Mouse (Mus musculus): ENCODE data around the gene Kctd2. TPM values are rescaled to one million over a fixed set of nuclear protein-coding genes. Genes with fewer than 3 reads are reported as not detected.
"Not testable (repeated sequence)": the region's sequence is repeated elsewhere in the genome, so short reads cannot be mapped to it uniquely, and the experiment has no call there.

The Kctd2 gene
- polyA plus RNA-seq, 1 experiment from 2014 or later, result 18.9 TPM

DNA sequence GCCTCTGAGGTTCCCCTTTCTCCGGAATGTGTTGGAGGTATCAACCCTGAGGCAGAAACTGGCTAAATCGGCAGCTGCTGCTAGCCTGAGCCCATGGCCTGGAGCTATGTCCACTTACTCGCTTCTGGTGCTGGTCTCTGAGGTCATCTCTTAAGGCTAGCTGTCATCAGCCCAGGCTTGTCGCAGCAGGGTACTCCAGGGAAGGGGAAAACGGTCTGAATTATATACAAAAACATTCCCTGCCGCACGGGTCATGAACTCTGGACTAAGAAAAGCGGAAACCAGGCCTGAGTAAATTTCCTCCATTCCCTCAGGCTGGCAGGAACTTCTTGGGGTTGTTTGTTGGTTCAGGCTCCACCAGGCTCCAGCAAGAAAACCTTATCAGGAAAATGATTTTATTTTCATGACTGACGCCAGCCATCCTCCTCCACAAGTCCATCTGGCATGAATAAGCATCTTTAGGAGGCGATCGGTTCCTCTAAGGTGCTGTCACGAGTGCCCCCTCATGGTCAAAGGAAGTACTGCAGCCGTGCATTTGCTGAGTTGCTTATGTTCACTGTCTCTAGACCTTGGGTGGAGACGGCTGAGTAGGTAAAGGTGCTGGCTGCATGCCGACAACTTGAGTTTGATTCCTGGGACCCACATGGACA, 53.8 kb downstream of the Kctd2 start:
- Histone ChIP-seq H3K4me3 (replicated peaks; ENCODE audit: low read length) (no peak overlapping the region), H3K4me1 (replicated peaks; ENCODE audit: control insufficient read depth, insufficient read depth, low read length) (peaks cover 28% of the 10 kb centered on the region), H3K9me3 (ENCODE audit: control insufficient read depth, low read length) (no peaks in the 10 kb centered on the region), H3K36me3 (ENCODE audit: control insufficient read depth, insufficient read depth) (no peaks in the 10 kb centered on the region), H3K27ac (ENCODE audit: low read length) (peak overlapping the region; percentile 49), H3K27me3 (replicated peaks; ENCODE audit: control insufficient read depth, insufficient read depth, low read length) (no peaks in the 10 kb centered on the region), H3K4me2 (ENCODE audit: low read length) (no peak overlapping the region), H3K9ac (replicated peaks; ENCODE audit: low read depth, low read length) (no peak overlapping the region; the same call in 1 of the 2 replicates)
- no peak for ATAC-seq
- 24% methylated on average over 15 of the region's 15 CpGs for WGBS

DNA sequence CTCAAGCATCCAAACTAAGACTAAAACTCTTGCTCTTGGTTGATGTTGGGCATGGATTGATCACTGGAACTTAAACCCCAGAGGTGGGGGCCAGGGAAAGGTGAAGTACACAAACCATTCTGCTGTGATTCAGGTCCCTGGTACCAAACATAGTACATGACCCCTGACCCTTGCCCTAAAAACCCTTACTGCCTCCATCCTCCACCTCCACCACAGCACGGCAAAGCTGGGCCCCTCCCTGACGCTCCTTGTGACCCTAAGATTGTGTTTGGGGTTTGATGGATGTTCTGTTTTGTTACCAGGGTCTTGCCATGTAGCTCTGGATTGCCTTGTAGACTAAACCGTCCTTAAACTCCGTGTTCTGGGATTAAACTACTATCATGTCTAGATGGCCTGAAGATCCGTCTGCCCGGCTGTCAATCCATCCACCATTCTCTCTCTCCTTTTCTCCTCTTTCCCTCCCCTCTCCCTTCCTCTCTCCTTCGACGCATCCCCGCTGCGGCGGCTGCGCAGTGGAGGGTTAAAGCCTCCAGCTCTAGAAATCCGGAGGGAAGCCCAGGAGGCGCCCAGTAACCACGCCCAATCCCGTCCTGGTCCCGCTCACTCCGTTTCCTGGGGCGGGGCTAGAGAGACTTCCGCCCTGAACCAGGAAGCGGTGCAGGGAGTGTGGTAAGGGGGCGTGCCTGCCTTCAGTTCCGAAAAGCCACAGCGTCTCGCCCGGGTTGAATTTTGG, 55.3 kb downstream of the Kctd2 start, which contains the start of gene Armc7:
Gene Armc7, plus strand, starts transcription at position 643 of the 733 bp plus-strand sequence.
- Histone ChIP-seq H3K4me1 (replicated peaks; ENCODE audit: control insufficient read depth, insufficient read depth, low read length) (peaks cover 28% of the 10 kb centered on the region), H3K9ac (replicated peaks; ENCODE audit: low read depth, low read length) (peak within 1 kb of the TSS; percentile 56), H3K27me3 (replicated peaks; ENCODE audit: control insufficient read depth, insufficient read depth, low read length) (no peaks in the 10 kb centered on the region), H3K36me3 (ENCODE audit: control insufficient read depth, insufficient read depth) (no peaks in the 10 kb centered on the region), H3K4me3 (replicated peaks; ENCODE audit: low read length) (peak within 1 kb of the TSS; percentile 82), H3K27ac (ENCODE audit: low read length) (peak within 1 kb of the TSS; percentile 77), H3K4me2 (ENCODE audit: low read length) (peak within 1 kb of the TSS; percentile 93), H3K9me3 (ENCODE audit: control insufficient read depth, low read length) (no peaks in the 10 kb centered on the region)
- ATAC-seq, result peak; percentile 99
- WGBS, result under 1% methylated on average over 26 of the region's 26 CpGs

DNA sequence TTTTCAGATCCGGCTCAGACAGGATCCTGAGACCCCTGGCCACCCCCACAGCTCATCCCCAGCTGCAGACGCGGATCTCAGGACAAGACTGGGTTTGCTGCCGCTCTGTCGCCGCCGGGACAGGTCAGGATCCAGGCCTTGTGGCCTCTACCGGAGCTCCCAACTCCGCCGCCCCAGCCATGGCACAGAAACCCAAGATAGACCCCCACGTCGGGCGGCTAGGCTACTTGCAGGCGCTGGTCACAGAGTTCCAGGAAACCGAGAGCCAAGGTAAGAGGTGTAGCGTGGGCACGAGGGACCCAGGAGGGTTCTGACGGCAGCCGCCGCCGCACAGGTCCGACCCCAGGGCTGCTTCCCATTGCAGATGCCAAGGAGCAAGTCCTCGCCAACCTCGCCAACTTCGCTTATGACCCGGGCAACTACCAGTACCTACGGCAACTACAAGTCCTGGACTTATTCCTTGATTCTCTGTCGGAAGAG, 55.9 kb downstream of the Kctd2 start:
- H3K4me3 ChIP-seq (replicated peaks; ENCODE audit: low read length), result peak overlapping the region; percentile 82
- peak; percentile 26 for ATAC-seq
- peaks cover 28% of the 10 kb centered on the region for H3K4me1 ChIP-seq (replicated peaks; ENCODE audit: control insufficient read depth, insufficient read depth, low read length)
- peak overlapping the region; percentile 56 for H3K9ac ChIP-seq (replicated peaks; ENCODE audit: low read depth, low read length)
- 4% methylated on average over 28 of the region's 28 CpGs for WGBS
- peak overlapping the region; percentile 77 for H3K27ac ChIP-seq (ENCODE audit: low read length)
- H3K27me3 ChIP-seq (replicated peaks; ENCODE audit: control insufficient read depth, insufficient read depth, low read length), result no peaks in the 10 kb centered on the region
- H3K9me3 ChIP-seq (ENCODE audit: control insufficient read depth, low read length), result no peaks in the 10 kb centered on the region
- H3K4me2 ChIP-seq (ENCODE audit: low read length), result peak overlapping the region; percentile 93
- no peaks in the 10 kb centered on the region for H3K36me3 ChIP-seq (ENCODE audit: control insufficient read depth, insufficient read depth)

GRCm38 (mm10) chr11:115476630-115477029, 56.7 kb downstream of the Kctd2 start:
- not testable (repeated sequence) for H3K36me3 ChIP-seq (ENCODE audit: control insufficient read depth, insufficient read depth); ATAC-seq; H3K4me3 ChIP-seq (replicated peaks; ENCODE audit: low read length); H3K27me3 ChIP-seq (replicated peaks; ENCODE audit: control insufficient read depth, insufficient read depth, low read length); H3K9ac ChIP-seq (replicated peaks; ENCODE audit: low read depth, low read length); H3K9me3 ChIP-seq (ENCODE audit: control insufficient read depth, low read length); H3K27ac ChIP-seq (ENCODE audit: low read length)
- 80% methylated on average over 4 of the region's 4 CpGs for WGBS
- H3K4me2 ChIP-seq (ENCODE audit: low read length), result peak overlapping the region; percentile 93
- H3K4me1 ChIP-seq (replicated peaks; ENCODE audit: control insufficient read depth, insufficient read depth, low read length), result peaks cover 28% of the 10 kb centered on the region

DNA sequence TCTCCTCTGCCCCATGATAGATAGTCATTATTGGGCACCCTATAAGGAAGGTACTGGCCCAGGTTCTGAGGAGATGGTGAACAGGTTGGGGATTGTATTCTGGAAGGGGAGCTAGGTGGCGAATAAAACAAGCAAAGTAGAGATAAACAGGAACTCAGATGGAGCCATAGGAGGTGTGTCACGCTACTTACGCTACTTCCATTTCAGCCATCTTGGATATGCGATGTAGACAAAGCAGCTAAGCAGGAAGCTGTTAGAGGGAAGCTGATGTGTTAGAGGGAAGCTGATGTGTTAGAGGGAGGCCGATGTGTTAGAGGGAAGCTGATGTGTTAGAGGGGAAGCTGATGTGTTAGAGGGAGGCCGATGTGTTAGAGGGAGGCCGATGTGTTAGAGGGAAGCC, 57.5 kb downstream of the Kctd2 start:
- H3K27me3 ChIP-seq (replicated peaks; ENCODE audit: control insufficient read depth, insufficient read depth, low read length); H3K9me3 ChIP-seq (ENCODE audit: control insufficient read depth, low read length); ATAC-seq; H3K4me3 ChIP-seq (replicated peaks; ENCODE audit: low read length); H3K4me2 ChIP-seq (ENCODE audit: low read length); H3K9ac ChIP-seq (replicated peaks; ENCODE audit: low read depth, low read length); H3K27ac ChIP-seq (ENCODE audit: low read length); H3K36me3 ChIP-seq (ENCODE audit: control insufficient read depth, insufficient read depth): not testable (repeated sequence)
- H3K4me1 ChIP-seq (replicated peaks; ENCODE audit: control insufficient read depth, insufficient read depth, low read length), result peaks cover 28% of the 10 kb centered on the region
- 87% methylated on average over 7 of the region's 7 CpGs for WGBS

DNA sequence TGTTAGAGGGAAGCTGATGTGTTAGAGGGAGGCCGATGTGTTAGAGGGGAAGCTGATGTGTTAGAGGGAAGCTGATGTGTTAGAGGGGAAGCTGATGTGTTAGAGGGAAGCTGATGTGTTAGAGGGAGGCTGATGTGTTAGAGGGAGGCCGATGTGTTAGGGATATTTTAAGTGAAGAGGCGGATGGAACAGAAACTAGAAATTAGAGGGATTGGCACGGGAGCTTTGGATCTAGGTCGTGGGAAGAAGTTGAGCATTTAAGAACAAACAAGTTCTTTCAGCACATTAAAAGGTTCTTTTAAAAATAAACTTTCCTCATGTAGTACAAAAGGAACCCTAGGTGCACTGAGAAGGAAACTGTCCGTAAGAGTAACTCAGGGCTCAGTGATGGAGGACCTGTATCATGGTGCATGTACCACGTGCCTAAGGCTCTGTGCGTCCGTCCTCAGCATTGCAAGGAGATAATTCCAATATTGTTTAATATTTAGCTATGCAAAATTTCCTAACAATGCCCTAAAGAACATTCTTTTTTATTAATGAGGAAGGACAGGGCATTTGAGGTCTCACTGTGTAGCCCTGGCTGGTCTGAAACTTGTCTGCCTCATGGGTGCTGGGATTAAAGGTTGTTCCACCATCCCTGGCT, 58.5 kb downstream of the Kctd2 start:
- WGBS, result 89% methylated on average over 9 of the region's 9 CpGs
- ATAC-seq, result no peak

More for the DNA sequence above, 58.5 kb downstream of the Kctd2 start:
- Histone ChIP-seq H3K4me3 (replicated peaks; ENCODE audit: low read length) (no peak overlapping the region), H3K27me3 (replicated peaks; ENCODE audit: control insufficient read depth, insufficient read depth, low read length) (no peaks in the 10 kb centered on the region), H3K9ac (replicated peaks; ENCODE audit: low read depth, low read length) (no peak overlapping the region), H3K36me3 (ENCODE audit: control insufficient read depth, insufficient read depth) (no peaks in the 10 kb centered on the region), H3K4me2 (ENCODE audit: low read length) (no peak overlapping the region), H3K27ac (ENCODE audit: low read length) (no peak overlapping the region), H3K4me1 (replicated peaks; ENCODE audit: control insufficient read depth, insufficient read depth, low read length) (peaks cover 27% of the 10 kb centered on the region), H3K9me3 (ENCODE audit: control insufficient read depth, low read length) (no peaks in the 10 kb centered on the region)

Small RNA genes lying within 50 kb of the gene (microRNA-seq; reads per million reads assigned to microRNA genes)
- not detected for gene Mir3968

Other genes starting within 250 kb of the Kctd2 start
- gene Tmem104, start 232.6 kb upstream of the Kctd2 start, polyA plus RNA-seq (2015; fragmentation: Nextera tagmentation; extraction: Ambion mirVana), result 11.0 and 11.2 TPM in 2 replicates
- 20.6 and 24.2 TPM in 2 replicates for gene Nat9, start 232.3 kb upstream of the Kctd2 start, polyA plus RNA-seq (2015; fragmentation: Nextera tagmentation; extraction: Ambion mirVana)
- 0.29 and 0.37 TPM in 2 replicates for gene Grin2c, start 152.9 kb upstream of the Kctd2 start, polyA plus RNA-seq (2015; fragmentation: Nextera tagmentation; extraction: Ambion mirVana)
- gene Fdxr, start 143.1 kb upstream of the Kctd2 start, polyA plus RNA-seq (2015; fragmentation: Nextera tagmentation; extraction: Ambion mirVana), result 23.2 and 26.9 TPM in 2 replicates
- 0.27 and 0.76 TPM in 2 replicates for gene Fads6, start 122.5 kb upstream of the Kctd2 start, polyA plus RNA-seq (2015; fragmentation: Nextera tagmentation; extraction: Ambion mirVana)
- gene Otop2, start 113.0 kb upstream of the Kctd2 start, polyA plus RNA-seq (2015; fragmentation: Nextera tagmentation; extraction: Ambion mirVana), result 0.24 TPM in 1 of 2 replicates, not detected in the other
- 0.10 TPM in 2 replicates for gene Ush1g, start 98.1 kb upstream of the Kctd2 start, polyA plus RNA-seq (2015; fragmentation: Nextera tagmentation; extraction: Ambion mirVana)
- 0.37 TPM in 1 of 2 replicates, not detected in the other for gene Otop3, start 85.4 kb upstream of the Kctd2 start, polyA plus RNA-seq (2015; fragmentation: Nextera tagmentation; extraction: Ambion mirVana)
- gene Hid1, start 52.4 kb upstream of the Kctd2 start, polyA plus RNA-seq (2015; fragmentation: Nextera tagmentation; extraction: Ambion mirVana), result 46.6 and 58.2 TPM in 2 replicates
- 16.8 and 18.3 TPM in 2 replicates for gene Cdr2l, start 38.2 kb upstream of the Kctd2 start, polyA plus RNA-seq (2015; fragmentation: Nextera tagmentation; extraction: Ambion mirVana)
- gene Mrpl58, start 16.4 kb upstream of the Kctd2 start, polyA plus RNA-seq (2015; fragmentation: Nextera tagmentation; extraction: Ambion mirVana), result 158 and 176 TPM in 2 replicates
- 641 and 688 TPM in 2 replicates for gene Atp5h, start 166 bp upstream of the Kctd2 start, polyA plus RNA-seq (2015; fragmentation: Nextera tagmentation; extraction: Ambion mirVana)
- gene Trim80, start 20.4 kb downstream of the Kctd2 start, polyA plus RNA-seq (2015; fragmentation: Nextera tagmentation; extraction: Ambion mirVana), result not detected in 2 replicates
- not detected in 2 replicates for gene Slc16a5, start 42.3 kb downstream of the Kctd2 start, polyA plus RNA-seq (2015; fragmentation: Nextera tagmentation; extraction: Ambion mirVana)
- gene Armc7, start 55.5 kb downstream of the Kctd2 start, polyA plus RNA-seq (2015; fragmentation: Nextera tagmentation; extraction: Ambion mirVana), result 16.2 and 17.3 TPM in 2 replicates
- 82.6 and 91.0 TPM in 2 replicates for gene Nt5c, start 71.7 kb downstream of the Kctd2 start, polyA plus RNA-seq (2015; fragmentation: Nextera tagmentation; extraction: Ambion mirVana)
- gene Jpt1, start 94.3 kb downstream of the Kctd2 start, polyA plus RNA-seq (2015; fragmentation: Nextera tagmentation; extraction: Ambion mirVana), result 1,959 and 1,981 TPM in 2 replicates
- gene Sumo2, start 116.1 kb downstream of the Kctd2 start, polyA plus RNA-seq (2015; fragmentation: Nextera tagmentation; extraction: Ambion mirVana), result 1,130 and 1,181 TPM in 2 replicates
- 138 and 144 TPM in 2 replicates for gene Nup85, start 144.3 kb downstream of the Kctd2 start, polyA plus RNA-seq (2015; fragmentation: Nextera tagmentation; extraction: Ambion mirVana)
- 68.0 and 76.5 TPM in 2 replicates for gene Mrps7, start 183.8 kb downstream of the Kctd2 start, polyA plus RNA-seq (2015; fragmentation: Nextera tagmentation; extraction: Ambion mirVana)
- gene Gga3, start 183.9 kb downstream of the Kctd2 start, polyA plus RNA-seq (2015; fragmentation: Nextera tagmentation; extraction: Ambion mirVana), result 32.5 and 37.4 TPM in 2 replicates
- 9.8 and 12.9 TPM in 2 replicates for gene Mif4gd, start 192.8 kb downstream of the Kctd2 start, polyA plus RNA-seq (2015; fragmentation: Nextera tagmentation; extraction: Ambion mirVana)
- gene Slc25a19, start 208.2 kb downstream of the Kctd2 start, polyA plus RNA-seq (2015; fragmentation: Nextera tagmentation; extraction: Ambion mirVana), result 57.2 and 63.0 TPM in 2 replicates